Mouse (Mus musculus) neural tube, embryonic 13.5 days (tissue): ENCODE measurements around the gene 4933434E20Rik. TPM values are rescaled to one million over a fixed set of nuclear protein-coding genes. Genes with fewer than 3 reads are reported as not detected.

Source experiments
- ATAC-seq: fragments of 200-750 bp; cut with Nextera tagmentation; 2 replicates; pipeline ENCODE4 v1.8.0; 2017; ENCODE audit warnings: low read depth, mild to moderate bottlenecking, moderate TSS enrichment, moderate library complexity
- H3K27ac ChIP-seq: fragments of 300-500 bp; sonication (generic); replicated peaks from 2 replicates; pipeline ENCODE4 v1.5.1; 2015; ENCODE audit warnings: moderate library complexity, mild to moderate bottlenecking, inconsistent platforms
- H3K27me3 ChIP-seq: fragments of 300-500 bp; sonication (generic); 2 replicates; pipeline ENCODE4 v1.6.1; 2015; ENCODE audit warnings: mild to moderate bottlenecking, inconsistent platforms
- H3K36me3 ChIP-seq: fragments of 300-500 bp; sonication (generic); 2 replicates; pipeline ENCODE4 v1.6.1; 2015; ENCODE audit warnings: mild to moderate bottlenecking, inconsistent platforms
- H3K4me1 ChIP-seq: fragments of 300-500 bp; sonication (generic); replicated peaks from 2 replicates; pipeline ENCODE4 v1.6.1; 2015; ENCODE audit warnings: inconsistent platforms
- H3K4me2 ChIP-seq: fragments of 300-500 bp; sonication (generic); 2 replicates; pipeline ENCODE4 v1.6.1; 2015; ENCODE audit warnings: inconsistent platforms, mild to moderate bottlenecking, moderate library complexity
- H3K4me3 ChIP-seq: fragments of 300-500 bp; sonication (generic); 2 replicates; pipeline ENCODE4 v1.5.1; 2015; ENCODE audit warnings: mild to moderate bottlenecking, inconsistent platforms
- H3K9ac ChIP-seq: fragments of 300-500 bp; sonication (generic); 2 replicates; pipeline ENCODE4 v1.6.1; 2015; ENCODE audit warnings: moderate library complexity, mild to moderate bottlenecking, inconsistent platforms
- H3K9me3 ChIP-seq: fragments of 300-500 bp; sonication (generic); 2 replicates; pipeline ENCODE4 v1.6.1; 2016; ENCODE audit warnings: inconsistent platforms
- WGBS: fragments of 180-500 bp; shearing (Covaris S2); methylation state at CpG from one replicate; pipeline ENCODE4 v1.1.7; 2015; 5-methylcytosine and 5-hydroxymethylcytosine counted together
- microRNA counts: library from miRNA; unstranded; fragments of <30 nt; microRNA quantifications from one replicate; lab custom pipeline; 2016
- microRNA-seq: library from miRNA; unstranded; fragments of <30 nt; microRNA quantifications from one replicate; pipeline ENCODE4, GENCODE M21; 2016
- polyA plus RNA-seq: library from polyadenylated mRNA; unstranded; fragments of >200 nt; fragmentation: Nextera tagmentation; extraction: Ambion mirVana; gene quantifications from 2 replicates; pipeline ENCODE4 v1.2.1, GENCODE M21; 2015

The 4933434E20Rik gene
- polyA plus RNA-seq, 1 experiment from 2014 or later = 231 TPM

DNA sequence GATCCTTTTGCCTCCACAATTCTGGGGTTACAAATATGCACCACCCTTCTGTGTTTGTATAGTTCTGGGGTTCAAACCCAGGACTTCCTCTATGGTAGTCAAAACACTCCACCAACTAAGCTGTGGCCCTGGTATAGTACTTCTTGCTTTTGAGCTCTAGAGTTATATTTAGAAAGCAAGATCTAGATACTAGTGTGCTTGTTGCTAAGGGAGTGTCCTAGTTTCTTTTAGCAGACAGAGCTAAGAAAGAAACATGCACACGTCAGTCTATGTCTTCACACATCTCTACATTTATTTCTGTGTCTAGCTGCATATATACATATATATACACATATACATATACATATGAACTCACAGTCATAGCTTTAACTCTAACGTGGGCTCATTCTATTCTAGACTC lies 60.3 kb downstream of the 4933434E20Rik start:
- Histone ChIP-seq H3K27me3 (no peaks in the 10 kb centered on the region), H3K4me1 (no peaks in the 10 kb centered on the region), H3K9ac (no peak overlapping the region), H3K4me2 (no peak overlapping the region), H3K9me3 (no peaks in the 10 kb centered on the region), H3K27ac (no peak overlapping the region), H3K36me3 (no peaks in the 10 kb centered on the region), H3K4me3 (no peak overlapping the region)
- ATAC-seq = no peak
- 80% methylated on average over 2 of the region's 2 CpGs for WGBS

DNA sequence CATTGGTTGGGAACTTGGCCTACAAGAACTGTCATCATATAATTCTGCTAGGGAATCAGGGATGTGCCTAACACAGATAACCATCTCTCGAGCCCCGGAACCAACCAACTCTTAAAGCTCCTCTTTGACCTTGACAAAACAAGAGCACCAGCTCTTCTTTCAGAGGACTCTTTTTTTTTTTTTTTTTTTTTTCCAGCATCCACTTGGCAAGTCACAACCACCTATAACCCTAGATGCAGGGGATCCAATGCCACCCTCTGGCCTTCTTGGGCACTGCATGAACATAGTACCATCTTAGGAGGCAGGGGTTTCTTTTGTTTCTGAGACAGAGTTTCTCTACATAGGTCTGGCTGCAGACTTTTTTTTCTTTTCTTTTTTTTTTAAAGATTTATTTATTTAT lies 62.9 kb downstream of the 4933434E20Rik start:
- ATAC-seq = no peak
- Histone ChIP-seq H3K9me3 (no peaks in the 10 kb centered on the region), H3K27me3 (no peaks in the 10 kb centered on the region), H3K4me1 (no peaks in the 10 kb centered on the region), H3K27ac (no peak overlapping the region), H3K4me2 (no peak overlapping the region), H3K4me3 (no peak overlapping the region), H3K36me3 (no peaks in the 10 kb centered on the region), H3K9ac (no peak overlapping the region)
- WGBS = 93% methylated on average over 2 of the region's 2 CpGs

DNA sequence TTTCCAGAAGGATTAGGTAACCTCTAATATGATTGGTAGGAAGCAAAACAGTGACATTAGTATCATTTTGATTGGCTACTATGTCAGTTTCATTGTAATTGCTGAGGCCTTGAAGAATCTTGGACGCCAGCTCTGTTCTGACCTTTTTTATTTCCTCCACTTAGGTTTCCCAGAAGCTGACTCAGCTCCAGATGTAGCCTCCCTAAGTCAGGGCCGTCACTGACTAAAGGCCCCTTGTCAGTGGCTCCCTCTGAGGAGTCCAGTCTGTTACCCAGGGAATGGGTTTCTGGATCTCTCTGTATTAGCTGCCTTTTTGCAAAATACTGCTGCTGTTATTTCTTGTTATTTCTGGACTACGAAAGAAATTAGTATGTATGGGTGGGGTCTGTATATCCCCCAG lies 64.1 kb downstream of the 4933434E20Rik start:
- H3K27ac ChIP-seq = no peak overlapping the region
- H3K4me2 ChIP-seq = no peak overlapping the region
- no peak overlapping the region for H3K4me3 ChIP-seq
- H3K4me1 ChIP-seq = no peaks in the 10 kb centered on the region
- WGBS = 76% methylated on average over 3 of the region's 3 CpGs
- no peaks in the 10 kb centered on the region for H3K36me3 ChIP-seq
- H3K27me3 ChIP-seq = no peaks in the 10 kb centered on the region
- no peak overlapping the region for H3K9ac ChIP-seq
- no peak for ATAC-seq
- H3K9me3 ChIP-seq = no peaks in the 10 kb centered on the region

MicroRNAs encoded within 50 kb of the gene (microRNA counts, 519-probe panel; counts per million panel counts)
- 4,059 counts per million, percentile 67 among the panel's probes with 10 or more counts for microRNA mmu-miR-190b (lab: Ali Mortazavi, UCI)

Small RNAs within 50 kb of the gene (microRNA-seq; reads per million reads assigned to microRNA genes)
- 11.9 reads per million, percentile 29 among the genes with 10 or more reads in this experiment for gene Mir190b
- not detected for gene Mir7669

Other genes with a start within 250 kb of the 4933434E20Rik start
- 1.9 and 2.5 TPM in 2 replicates for gene She, start 220.3 kb upstream of the 4933434E20Rik start, polyA plus RNA-seq
- gene Il6ra, start 138.4 kb upstream of the 4933434E20Rik start, polyA plus RNA-seq = 0.68 and 0.96 TPM in 2 replicates
- 11.3 and 12.0 TPM in 2 replicates for gene Atp8b2, start 88.1 kb upstream of the 4933434E20Rik start, polyA plus RNA-seq
- 120 and 133 TPM in 2 replicates for gene Hax1, start 52.9 kb upstream of the 4933434E20Rik start, polyA plus RNA-seq
- gene Ubap2l, start 992 bp downstream of the 4933434E20Rik start, polyA plus RNA-seq = 148 and 170 TPM in 2 replicates
- 373 and 399 TPM in 2 replicates for gene Tpm3, start 21.0 kb downstream of the 4933434E20Rik start, polyA plus RNA-seq
- gene Nup210l, start 52.5 kb downstream of the 4933434E20Rik start, polyA plus RNA-seq = 0.28 and 0.29 TPM in 2 replicates
- 750 and 953 TPM in 2 replicates for gene Rps27, start 162.0 kb downstream of the 4933434E20Rik start, polyA plus RNA-seq
- 22.9 and 24.1 TPM in 2 replicates for gene Rab13, start 162.1 kb downstream of the 4933434E20Rik start, polyA plus RNA-seq
- gene Jtb, start 180.0 kb downstream of the 4933434E20Rik start, polyA plus RNA-seq = 85.9 and 90.3 TPM in 2 replicates
- gene Creb3l4, start 191.9 kb downstream of the 4933434E20Rik start, polyA plus RNA-seq = 3.3 and 3.5 TPM in 2 replicates
- gene Slc39a1, start 196.5 kb downstream of the 4933434E20Rik start, polyA plus RNA-seq = 42.4 and 54.8 TPM in 2 replicates
- gene Crtc2, start 202.5 kb downstream of the 4933434E20Rik start, polyA plus RNA-seq = 23.7 and 27.0 TPM in 2 replicates
- gene Dennd4b, start 213.5 kb downstream of the 4933434E20Rik start, polyA plus RNA-seq = 5.9 and 7.4 TPM in 2 replicates
- gene Gatad2b, start 241.5 kb downstream of the 4933434E20Rik start, polyA plus RNA-seq = 13.7 and 15.6 TPM in 2 replicates